Mouse (Mus musculus): Measurements from ENCODE around the gene Zfp106. TPM values are rescaled to one million over a fixed set of nuclear protein-coding genes. Genes with fewer than 3 reads are reported as not detected.
"Not testable (repeated sequence)": the region's sequence is repeated elsewhere in the genome, so short reads cannot be mapped to it uniquely, and the experiment has no call there.

Zfp106 gene
- total and polyA plus RNA-seq, 2 experiments from 2014 or later: 41.7 to 58.7 TPM

- Histone ChIP-seq H3K4me1 (ENCODE audit: control insufficient read depth, insufficient read depth) (no peaks in the 10 kb centered on the region), H3K27me3 (ENCODE audit: control insufficient read depth, insufficient read depth, low read length) (no peaks in the 10 kb centered on the region), H3K9ac (replicated peaks; ENCODE audit: low read depth, low read length) (no peak overlapping the region), H3K9me3 (replicated peaks; ENCODE audit: control insufficient read depth, low read length) (no peaks in the 10 kb centered on the region), H3K36me3 (replicated peaks; ENCODE audit: control insufficient read depth, insufficient read depth, low read length) (0 out of 2 replicates have a peak, but pooled peaks cover 9% of the 10 kb centered on the region), H3K4me2 (ENCODE audit: low read depth, low read length) (no peak overlapping the region), H3K4me3 (ENCODE audit: low read depth, low read length) (no peak overlapping the region), H3K27ac (ENCODE audit: low read depth) (no peak overlapping the region)
- TF ChIP-seq EP300 (IDR thresholded peaks at IDR 0.05; ENCODE audit: low read depth): no peak
- no peak for TF ChIP-seq CTCF (IDR thresholded peaks at IDR 0.05; ENCODE audit: low read depth)
- ATAC-seq (ENCODE audit: insufficient read depth, low read depth) (no peak), DNase-seq (ENCODE audit: low spot score) (no peak)
- 91% methylated on average over 3 of the region's 3 CpGs for WGBS
Measured at GRCm38 (mm10) chr2:120571081-120571480, 7.4 kb upstream of the Zfp106 start.

DNA sequence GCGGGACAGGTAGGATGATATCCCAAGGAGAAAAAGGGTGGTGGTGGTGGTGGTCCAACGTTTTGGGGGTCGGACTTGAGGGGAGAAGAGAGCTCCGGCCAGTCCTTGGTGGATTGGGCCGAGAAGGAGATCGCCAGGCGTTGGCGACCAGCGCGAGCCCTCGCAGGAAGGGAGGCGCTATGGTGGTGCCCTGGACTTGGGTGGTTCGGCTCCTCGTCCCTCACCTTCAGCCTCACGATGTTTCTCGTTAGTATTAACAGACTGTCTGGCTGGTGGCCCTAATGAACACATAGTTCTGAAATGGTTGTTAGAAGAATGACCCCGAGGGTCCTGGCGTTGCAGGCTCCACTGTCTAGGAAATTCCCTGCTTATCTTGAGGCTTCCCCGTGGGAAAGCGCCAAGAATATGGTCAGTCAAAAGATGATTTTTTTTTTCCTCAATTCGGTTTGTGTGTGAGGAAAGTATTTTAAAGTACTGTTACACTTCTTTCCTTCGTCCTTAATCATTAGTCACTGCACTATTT lies 4.2 kb upstream of the Zfp106 start:
- TF ChIP-seq EP300 (IDR thresholded peaks at IDR 0.05; ENCODE audit: low read depth) (no peak), CTCF (IDR thresholded peaks at IDR 0.05; ENCODE audit: low read depth) (no peak)
- DNase-seq (ENCODE audit: low spot score) (peak; percentile 41), ATAC-seq (ENCODE audit: insufficient read depth, low read depth) (peak; percentile 44)
- H3K4me3 ChIP-seq (ENCODE audit: low read depth, low read length): peak overlapping the region; percentile 72
- H3K4me1 ChIP-seq (ENCODE audit: control insufficient read depth, insufficient read depth): no peaks in the 10 kb centered on the region
- peak overlapping the region; percentile 85 for H3K9ac ChIP-seq (replicated peaks; ENCODE audit: low read depth, low read length)
- no peaks in the 10 kb centered on the region for H3K9me3 ChIP-seq (replicated peaks; ENCODE audit: control insufficient read depth, low read length)
- 0 out of 2 replicates have a peak, but pooled peaks cover 9% of the 10 kb centered on the region for H3K36me3 ChIP-seq (replicated peaks; ENCODE audit: control insufficient read depth, insufficient read depth, low read length)
- H3K4me2 ChIP-seq (ENCODE audit: low read depth, low read length): peak overlapping the region; percentile 81
- no peaks in the 10 kb centered on the region for H3K27me3 ChIP-seq (ENCODE audit: control insufficient read depth, insufficient read depth, low read length)
- under 1% methylated on average over 22 of the region's 22 CpGs for WGBS
- H3K27ac ChIP-seq (ENCODE audit: low read depth): peak overlapping the region; percentile 95

DNA sequence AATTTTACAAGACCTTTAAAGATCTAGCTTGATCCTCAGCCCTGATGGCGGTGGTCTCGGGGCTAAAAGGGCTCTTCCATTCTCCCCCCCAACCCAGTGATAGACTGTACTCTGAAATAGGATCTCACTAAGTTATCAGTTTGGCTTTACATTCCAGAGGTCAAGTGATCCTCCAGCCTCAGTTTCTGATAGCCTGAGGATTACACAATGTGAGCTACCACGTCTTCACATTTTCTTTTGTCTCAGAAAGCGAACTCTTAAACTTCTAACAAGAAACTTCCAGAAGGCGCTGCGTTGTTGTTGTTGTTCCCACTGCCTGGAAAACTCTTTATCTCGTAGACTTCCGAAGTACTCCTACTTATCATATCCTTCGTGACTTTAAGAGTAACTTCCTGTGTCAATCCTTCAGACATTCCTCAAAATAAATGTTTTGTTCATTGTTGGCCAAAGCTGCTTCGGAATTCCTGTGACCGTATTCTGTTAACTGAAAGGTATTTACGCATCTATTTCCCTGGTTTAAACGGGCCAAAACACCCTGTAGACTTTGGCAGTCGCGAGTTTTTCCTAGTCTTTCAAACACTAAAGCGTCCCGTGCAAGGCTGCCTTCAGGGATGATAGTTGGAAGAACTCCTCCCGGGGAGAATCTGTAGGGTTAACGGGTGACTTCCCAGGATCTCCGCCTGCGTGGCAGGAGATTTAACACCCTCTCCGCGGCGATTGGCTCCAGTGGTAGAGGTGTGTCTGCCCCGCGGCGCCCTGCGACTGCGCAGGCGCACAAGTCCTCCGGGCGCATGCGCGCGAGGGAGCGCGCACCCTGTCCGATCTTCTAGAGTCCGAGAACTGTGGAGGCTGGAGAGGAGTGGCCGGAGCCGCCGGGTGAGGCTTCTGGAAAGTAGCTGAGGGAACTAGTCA lies 3.5 kb upstream of the Zfp106 start, which contains the start of gene Snap23:
Gene Snap23, plus strand, starts transcription at position 786 of the 912 bp plus-strand sequence.
- WGBS: under 1% methylated on average over 42 of the region's 42 CpGs
- ATAC-seq (ENCODE audit: insufficient read depth, low read depth): peak; percentile 94
- no peaks in the 10 kb centered on the region for H3K27me3 ChIP-seq (ENCODE audit: control insufficient read depth, insufficient read depth, low read length)
- H3K9me3 ChIP-seq (replicated peaks; ENCODE audit: control insufficient read depth, low read length): no peaks in the 10 kb centered on the region
- TF ChIP-seq EP300 (IDR thresholded peaks at IDR 0.05; ENCODE audit: low read depth) (0 out of 2 replicates have a peak, but pooled peaks have one; percentile 18), CTCF (IDR thresholded peaks at IDR 0.05; ENCODE audit: low read depth) (no peak)
- H3K4me3 ChIP-seq (ENCODE audit: low read depth, low read length): peak within 1 kb of the TSS; percentile 72
- H3K9ac ChIP-seq (replicated peaks; ENCODE audit: low read depth, low read length): peak within 1 kb of the TSS; percentile 85
- H3K27ac ChIP-seq (ENCODE audit: low read depth): peak within 1 kb of the TSS; percentile 95
- peak within 1 kb of the TSS; percentile 81 for H3K4me2 ChIP-seq (ENCODE audit: low read depth, low read length)
- DNase-seq (ENCODE audit: low spot score): peak; percentile 96
- 0 out of 2 replicates have a peak, but pooled peaks cover 9% of the 10 kb centered on the region for H3K36me3 ChIP-seq (replicated peaks; ENCODE audit: control insufficient read depth, insufficient read depth, low read length)
- H3K4me1 ChIP-seq (ENCODE audit: control insufficient read depth, insufficient read depth): peaks cover 6% of the 10 kb centered on the region; the same call in 1 of the 2 replicates

DNA sequence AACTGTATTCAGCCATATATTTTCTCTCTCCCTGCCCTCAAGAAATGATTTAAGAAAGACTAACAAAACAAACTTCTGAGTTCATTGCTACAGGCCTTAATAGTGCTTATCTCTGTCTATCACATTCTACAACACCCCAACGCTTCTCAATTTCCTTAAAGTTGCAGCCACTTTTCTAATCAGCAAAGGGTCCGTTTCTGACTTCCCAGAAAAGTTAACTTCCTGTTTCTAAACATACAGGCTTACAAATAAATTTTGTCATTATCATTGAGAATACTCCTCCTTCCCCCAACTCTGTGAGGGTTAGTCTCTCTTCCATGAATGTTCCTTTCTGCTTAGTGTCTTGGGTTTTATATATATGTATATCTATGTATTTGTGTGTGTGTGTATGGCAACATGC lies 1.7 kb upstream of the Zfp106 start:
- peaks cover 11% of the 10 kb centered on the region; the same call in 1 of the 2 replicates for H3K4me1 ChIP-seq (ENCODE audit: control insufficient read depth, insufficient read depth)
- no peak for ATAC-seq (ENCODE audit: insufficient read depth, low read depth)
- no peak overlapping the region for H3K27ac ChIP-seq (ENCODE audit: low read depth)
- TF ChIP-seq CTCF (IDR thresholded peaks at IDR 0.05; ENCODE audit: low read depth) (no peak), EP300 (IDR thresholded peaks at IDR 0.05; ENCODE audit: low read depth) (no peak)
- no peak overlapping the region for H3K4me3 ChIP-seq (ENCODE audit: low read depth, low read length)
- no peak overlapping the region for H3K9ac ChIP-seq (replicated peaks; ENCODE audit: low read depth, low read length)
- H3K36me3 ChIP-seq (replicated peaks; ENCODE audit: control insufficient read depth, insufficient read depth, low read length): no peaks in the 10 kb centered on the region
- H3K27me3 ChIP-seq (ENCODE audit: control insufficient read depth, insufficient read depth, low read length): no peaks in the 10 kb centered on the region
- no peak for DNase-seq (ENCODE audit: low spot score)
- no peak overlapping the region for H3K4me2 ChIP-seq (ENCODE audit: low read depth, low read length)
- no peaks in the 10 kb centered on the region for H3K9me3 ChIP-seq (replicated peaks; ENCODE audit: control insufficient read depth, low read length)
- WGBS: 58% methylated on average over 2 of the region's 2 CpGs

DNA sequence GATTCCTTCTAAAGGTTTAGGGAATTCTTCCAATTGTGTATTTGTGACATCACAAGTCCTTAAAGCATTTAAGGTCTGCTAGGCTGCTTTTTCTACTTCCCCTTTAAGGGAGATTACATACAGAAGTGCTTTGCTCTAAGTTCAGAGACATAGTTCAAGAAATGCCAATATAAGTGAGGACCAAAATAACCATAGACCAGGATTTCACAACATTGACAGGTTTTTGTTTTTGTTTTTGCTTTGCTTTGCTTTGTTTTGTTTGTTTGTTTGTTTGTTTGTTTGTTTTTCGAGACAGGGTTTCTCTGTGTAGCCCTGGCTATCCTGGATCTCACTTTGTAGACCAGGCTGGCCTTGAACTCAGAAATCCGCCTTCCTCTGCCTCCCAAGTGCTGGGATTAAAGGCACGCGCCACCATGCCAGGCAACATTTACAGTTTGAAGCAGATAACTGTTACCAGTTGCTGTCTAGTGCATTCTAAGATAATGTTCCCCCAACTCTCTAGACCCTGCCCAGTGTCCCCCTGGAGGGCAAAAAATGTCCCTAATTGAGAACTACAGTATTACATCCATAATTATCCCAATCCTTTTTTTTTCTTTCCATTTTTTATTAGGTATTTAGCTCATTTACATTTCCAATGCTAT lies 1.0 kb upstream of the Zfp106 start:
- not testable (repeated sequence) for H3K4me2 ChIP-seq (ENCODE audit: low read depth, low read length); ATAC-seq (ENCODE audit: insufficient read depth, low read depth); H3K36me3 ChIP-seq (replicated peaks; ENCODE audit: control insufficient read depth, insufficient read depth, low read length); H3K27me3 ChIP-seq (ENCODE audit: control insufficient read depth, insufficient read depth, low read length); H3K9ac ChIP-seq (replicated peaks; ENCODE audit: low read depth, low read length); H3K4me3 ChIP-seq (ENCODE audit: low read depth, low read length); H3K27ac ChIP-seq (ENCODE audit: low read depth); H3K9me3 ChIP-seq (replicated peaks; ENCODE audit: control insufficient read depth, low read length); DNase-seq (ENCODE audit: low spot score)
- whole genome bisulfite sequencing: 93% methylated on average over 4 of the region's 4 CpGs
- peaks cover 11% of the 10 kb centered on the region; the same call in 1 of the 2 replicates for H3K4me1 ChIP-seq (ENCODE audit: control insufficient read depth, insufficient read depth)

Data from heart, postnatal 0 days (tissue).